Comparison of ENCODE assay signal across 14 mouse cellular contexts in genomic region chr13:48982482-48983098, GRCm38 (mm10). TPM values are rescaled to one million over a fixed set of nuclear protein-coding genes. Genes with fewer than 3 reads are reported as not detected.
DNase-seq lines count a peak whose midpoint lies in the region; ATAC-seq and TF ChIP-seq lines count a peak whose summit lies in the region.
"Had no signal": no experiment of that assay in that cellular context is flagged by ENCODE, and none has a peak within 500 bp of the region (broad histone marks: within the 10 kb centered on the region; RNA-seq: fewer than 3 reads in every experiment).

No protein-coding gene starts in this region.

- 67% methylated on average over 6 of the region's 6 CpGs for WGBS in liver, postnatal 0 days (ENCODE audit: insufficient replicate concordance)
- WGBS in liver, embryonic 12.5 days (ENCODE audit: insufficient replicate concordance), result 70% methylated on average over 6 of the region's 6 CpGs
- 85% methylated on average over 6 of the region's 6 CpGs for WGBS in neural tube, embryonic 15.5 days
- WGBS in hindbrain, embryonic 14.5 days, result 86% methylated on average over 6 of the region's 6 CpGs

- peak; percentile 46 for TF ChIP-seq EP300 in liver, postnatal 0 days (IDR thresholded peaks at IDR 0.05; ENCODE audit: low read depth)

- H3K27ac ChIP-seq in liver, postnatal 0 days (ENCODE audit: low read depth), result peak overlapping the region; percentile 93
- no peak overlapping the region for H3K27ac ChIP-seq in liver, embryonic 12.5 days
- no peak overlapping the region for H3K27ac ChIP-seq in neural tube, embryonic 15.5 days (replicated peaks)
- no peak overlapping the region for H3K27ac ChIP-seq in hindbrain, embryonic 14.5 days
- H3K27ac ChIP-seq: forebrain, embryonic 10.5 days; midbrain, embryonic 13.5 days had no signal

- no peak overlapping the region for H3K4me3 ChIP-seq in liver, postnatal 0 days (ENCODE audit: low read depth, low read length)
- H3K4me3 ChIP-seq in liver, embryonic 12.5 days, result no peak overlapping the region
- no peak overlapping the region for H3K4me3 ChIP-seq in neural tube, embryonic 15.5 days (replicated peaks)
- H3K4me3 ChIP-seq in hindbrain, embryonic 14.5 days (replicated peaks; ENCODE audit: low read length), result no peak overlapping the region
- H3K4me3 ChIP-seq: forebrain, embryonic 10.5 days; heart, embryonic 12.5 days; midbrain, embryonic 13.5 days had no signal

- no peaks in the 10 kb centered on the region for H3K9me3 ChIP-seq in liver, postnatal 0 days (ENCODE audit: low read length)
- H3K9me3 ChIP-seq in liver, embryonic 12.5 days (replicated peaks), result no peaks in the 10 kb centered on the region
- no peaks in the 10 kb centered on the region for H3K9me3 ChIP-seq in neural tube, embryonic 15.5 days (replicated peaks)
- H3K9me3 ChIP-seq in hindbrain, embryonic 14.5 days (ENCODE audit: control insufficient read depth, low read length), result no peaks in the 10 kb centered on the region
- H3K9me3 ChIP-seq: forebrain, embryonic 10.5 days; heart, embryonic 12.5 days; midbrain, embryonic 13.5 days had no signal

- H3K27me3 ChIP-seq in liver, postnatal 0 days (ENCODE audit: insufficient read depth, low read length), result no peaks in the 10 kb centered on the region
- no peaks in the 10 kb centered on the region for H3K27me3 ChIP-seq in liver, embryonic 12.5 days (replicated peaks)
- no peaks in the 10 kb centered on the region for H3K27me3 ChIP-seq in neural tube, embryonic 15.5 days (replicated peaks)
- H3K27me3 ChIP-seq in hindbrain, embryonic 14.5 days (ENCODE audit: control insufficient read depth, insufficient read depth, low read length), result no peaks in the 10 kb centered on the region
- H3K27me3 ChIP-seq: heart, embryonic 12.5 days; midbrain, embryonic 13.5 days had no signal

- H3K36me3 ChIP-seq in liver, postnatal 0 days (replicated peaks; ENCODE audit: insufficient read depth, low read length), result no peaks in the 10 kb centered on the region
- no peaks in the 10 kb centered on the region for H3K36me3 ChIP-seq in liver, embryonic 12.5 days
- H3K36me3 ChIP-seq in neural tube, embryonic 15.5 days, result no peaks in the 10 kb centered on the region
- no peaks in the 10 kb centered on the region for H3K36me3 ChIP-seq in hindbrain, embryonic 14.5 days (replicated peaks; ENCODE audit: control insufficient read depth, insufficient read depth)
- H3K36me3 ChIP-seq: forebrain, embryonic 10.5 days; heart, embryonic 12.5 days; midbrain, embryonic 13.5 days had no signal

- DNase-seq in liver, postnatal 0 days, result peak; percentile 27
- DNase-seq in adipocyte (ENCODE audit: low spot score), result peak; percentile 88
- DNase-seq in kidney, adult 18-20 months, result peak; percentile 51
- peak; percentile 58 to 84 for DNase-seq in kidney, postnatal 36 days
- no peak for DNase-seq in hindbrain, embryonic 14.5 days (ENCODE audit: low spot score)
- DNase-seq: cerebellum, adult 2 months; layer of hippocampus, adult 9-11 months had no signal

- H3K9ac ChIP-seq in liver, postnatal 0 days (replicated peaks), result no peak overlapping the region
- H3K9ac ChIP-seq in liver, embryonic 12.5 days, result no peak overlapping the region
- H3K9ac ChIP-seq in neural tube, embryonic 15.5 days (replicated peaks), result no peak overlapping the region
- no peak overlapping the region for H3K9ac ChIP-seq in hindbrain, embryonic 14.5 days
- H3K9ac ChIP-seq: heart, embryonic 12.5 days; midbrain, embryonic 13.5 days had no signal

- no peak for TF ChIP-seq CTCF in liver, postnatal 0 days (IDR thresholded peaks at IDR 0.05; ENCODE audit: low read depth)

- peak; percentile 96 for ATAC-seq in liver, postnatal 0 days
- ATAC-seq in liver, embryonic 12.5 days, result no peak
- ATAC-seq in erythroid progenitor cell, adult 5-6 weeks (replicated peaks; ENCODE audit: low FRiP score, poor library complexity, severe bottlenecking), result no peak
- ATAC-seq in neural tube, embryonic 15.5 days (ENCODE audit: low FRiP score), result no peak
- ATAC-seq in hindbrain, embryonic 14.5 days (ENCODE audit: low FRiP score), result no peak
- ATAC-seq: hindbrain, embryonic 16.5 days; midbrain, embryonic 13.5 days had no signal

- H3K4me1 ChIP-seq in liver, postnatal 0 days (ENCODE audit: insufficient read depth), result peaks cover 18% of the 10 kb centered on the region
- 0 out of 2 replicates have a peak, but pooled peaks cover 5% of the 10 kb centered on the region for H3K4me1 ChIP-seq in liver, embryonic 12.5 days
- H3K4me1 ChIP-seq in neural tube, embryonic 15.5 days, result no peaks in the 10 kb centered on the region
- H3K4me1 ChIP-seq in hindbrain, embryonic 14.5 days (replicated peaks; ENCODE audit: control insufficient read depth, insufficient read depth, low read length), result no peaks in the 10 kb centered on the region
- H3K4me1 ChIP-seq: forebrain, embryonic 10.5 days; midbrain, embryonic 13.5 days had no signal

- no peak overlapping the region for H3K4me2 ChIP-seq in liver, postnatal 0 days (ENCODE audit: low read depth, low read length)
- no peak overlapping the region for H3K4me2 ChIP-seq in liver, embryonic 12.5 days
- H3K4me2 ChIP-seq in neural tube, embryonic 15.5 days, result no peak overlapping the region
- no peak overlapping the region for H3K4me2 ChIP-seq in hindbrain, embryonic 14.5 days (replicated peaks)
- H3K4me2 ChIP-seq: heart, embryonic 12.5 days; midbrain, embryonic 13.5 days had no signal

RNA-seq across cellular contexts. Expression of gene Fam120a, which starts 14.8 kb away (rescaled TPM):
- polyA plus RNA-seq in liver, postnatal 0 days (2015; fragmentation: Nextera tagmentation; extraction: Ambion mirVana), result 13.1 and 13.3 TPM in 2 replicates
- polyA plus RNA-seq in liver, embryonic 12.5 days (2016; fragmentation: Nextera tagmentation; extraction: Ambion mirVana), result 19.5 and 20.1 TPM in 2 replicates
- total RNA-seq in erythroid progenitor cell, adult 5-6 weeks (2015; ENCODE audit: low replicate concordance), result 158 and 188 TPM in 2 replicates
- total RNA-seq in erythroid progenitor cell, adult 5-6 weeks (2017; ENCODE audit: low replicate concordance), result 102 and 103 TPM in 2 replicates
- 11.5 and 13.4 TPM in 2 replicates for polyA plus RNA-seq in neural tube, embryonic 15.5 days (2015; fragmentation: Nextera tagmentation; extraction: Ambion mirVana)
- 15.3 and 16.6 TPM in 2 replicates for polyA plus RNA-seq in hindbrain, embryonic 14.5 days (2014; fragmentation: Nextera tagmentation; extraction: Ambion mirVana)
